Comparison of ENCODE assay signal across 8 mouse cellular contexts in genomic region chr1:42261800-42262199, GRCm38 (mm10).
DNase-seq lines count a peak whose midpoint lies in the region; ATAC-seq and TF ChIP-seq lines count a peak whose summit lies in the region.

No protein-coding gene starts in this region.

- peak in 1 of 2 experiments; percentile 20 for DNase-seq in layer of hippocampus, adult 2 months (ENCODE audit: low spot score in 2 of 2)
- no peak for DNase-seq in layer of hippocampus, adult 9-10 months (ENCODE audit: low spot score)
- DNase-seq in forebrain, embryonic 10.5 days (ENCODE audit: extremely low spot score, low spot score), result no peak
- peak; percentile 48 for DNase-seq in kidney, postnatal 0 days (ENCODE audit: low spot score)
- DNase-seq in thymus, postnatal 0 days (ENCODE audit: low spot score), result no peak
- DNase-seq in thymus, postnatal 14 days, result no peak
- no peak for DNase-seq in gastrocnemius, adult 2 months

- intact Hi-C loops in gastrocnemius, adult 2 months (cut with DNase I), result no loop called here

- no peak for TF ChIP-seq CTCF in layer of hippocampus, adult 2 months (conservative IDR thresholded peaks at IDR 0.05)
- TF ChIP-seq CTCF in kidney, postnatal 0 days (IDR thresholded peaks at IDR 0.05; ENCODE audit: low read depth), result no peak
- TF ChIP-seq CTCF in gastrocnemius, adult 2 months (IDR thresholded peaks at IDR 0.05), result no peak

- peak overlapping the region; percentile 43 for H3K4me2 ChIP-seq in kidney, postnatal 0 days (ENCODE audit: low read length)
- H3K4me2 ChIP-seq in neural tube, embryonic 13.5 days, result peak overlapping the region; percentile 48

- no peak overlapping the region for H3K9ac ChIP-seq in kidney, postnatal 0 days (ENCODE audit: low read depth, low read length)
- H3K9ac ChIP-seq in neural tube, embryonic 13.5 days, result peak overlapping the region; percentile 62

- H3K27ac ChIP-seq in layer of hippocampus, adult 2 months, result peak overlapping the region; percentile 95
- H3K27ac ChIP-seq in forebrain, embryonic 10.5 days, result peak overlapping the region; percentile 86
- no peak overlapping the region for H3K27ac ChIP-seq in kidney, postnatal 0 days
- H3K27ac ChIP-seq in neural tube, embryonic 13.5 days (replicated peaks), result peak overlapping the region; percentile 46; the same call in 1 of the 2 replicates
- no peak overlapping the region for H3K27ac ChIP-seq in gastrocnemius, adult 2 months

- H3K9me3 ChIP-seq in forebrain, embryonic 10.5 days, result no peaks in the 10 kb centered on the region
- no peaks in the 10 kb centered on the region for H3K9me3 ChIP-seq in kidney, postnatal 0 days (replicated peaks; ENCODE audit: low read length)
- H3K9me3 ChIP-seq in neural tube, embryonic 13.5 days, result no peaks in the 10 kb centered on the region

- peaks cover 61% of the 10 kb centered on the region for H3K4me1 ChIP-seq in forebrain, embryonic 10.5 days
- no peaks in the 10 kb centered on the region for H3K4me1 ChIP-seq in kidney, postnatal 0 days (replicated peaks; ENCODE audit: insufficient read depth, low read length)
- H3K4me1 ChIP-seq in neural tube, embryonic 13.5 days (replicated peaks), result peaks cover 56% of the 10 kb centered on the region

- peak overlapping the region; percentile 60 for H3K4me3 ChIP-seq in layer of hippocampus, adult 2 months
- peak overlapping the region; percentile 40 for H3K4me3 ChIP-seq in forebrain, embryonic 10.5 days
- no peak overlapping the region for H3K4me3 ChIP-seq in kidney, postnatal 0 days (replicated peaks; ENCODE audit: low read depth, low read length)
- peak overlapping the region; percentile 23; the same call in 1 of the 2 replicates for H3K4me3 ChIP-seq in neural tube, embryonic 13.5 days
- H3K4me3 ChIP-seq in gastrocnemius, adult 2 months, result no peak overlapping the region

- H3K27me3 ChIP-seq in forebrain, embryonic 10.5 days (ENCODE audit: poor library complexity, severe bottlenecking), result no peaks in the 10 kb centered on the region
- H3K27me3 ChIP-seq in kidney, postnatal 0 days (ENCODE audit: insufficient read depth, low read length), result no peaks in the 10 kb centered on the region
- H3K27me3 ChIP-seq in neural tube, embryonic 13.5 days, result no peaks in the 10 kb centered on the region

- 0 out of 2 replicates have a peak, but pooled peaks have one; percentile 46 for ATAC-seq in kidney, postnatal 0 days (replicated peaks; ENCODE audit: low FRiP score, low read depth)
- ATAC-seq in neural tube, embryonic 13.5 days (ENCODE audit: low read depth), result no peak

- WGBS in forebrain, embryonic 10.5 days, result 12% methylated on average over 13 of the region's 13 CpGs
- WGBS in kidney, postnatal 0 days, result 5% methylated on average over 13 of the region's 13 CpGs
- WGBS in neural tube, embryonic 13.5 days, result 8% methylated on average over 13 of the region's 13 CpGs

- no peaks in the 10 kb centered on the region for H3K36me3 ChIP-seq in forebrain, embryonic 10.5 days (replicated peaks)
- H3K36me3 ChIP-seq in kidney, postnatal 0 days (ENCODE audit: insufficient read depth, low read length), result no peaks in the 10 kb centered on the region
- no peaks in the 10 kb centered on the region for H3K36me3 ChIP-seq in neural tube, embryonic 13.5 days

Comparison
In these comparisons a context has a peak if more than half of its experiments do, and no peak if none do; other contexts are left out.
1. H3K27ac ChIP-seq: peak in layer of hippocampus, adult 2 months (single experiment), forebrain, embryonic 10.5 days (single experiment) and neural tube, embryonic 13.5 days (single experiment); none in kidney, postnatal 0 days (single experiment) and gastrocnemius, adult 2 months (single experiment).
2. H3K4me3 ChIP-seq: peak in layer of hippocampus, adult 2 months (single experiment), forebrain, embryonic 10.5 days (single experiment) and neural tube, embryonic 13.5 days (single experiment); none in kidney, postnatal 0 days (single experiment) and gastrocnemius, adult 2 months (single experiment).